Mouse (Mus musculus) embryonic facial prominence, embryonic 11.5 days (tissue): ENCODE measurements around the gene Slc22a23. TPM values are rescaled to one million over a fixed set of nuclear protein-coding genes. Genes with fewer than 3 reads are reported as not detected.

Experiments
- ATAC-seq: fragments of 200-750 bp; cut with Nextera tagmentation; replicated peaks from 2 replicates; pipeline ENCODE4 v1.8.0; 2017; ENCODE audit warnings: low read depth; ENCODE audit not compliant: insufficient number of reproducible peaks, low FRiP score, low TSS enrichment
- DNase-seq: peaks from one replicate; pipeline ENCODE4 v3.0.0-alpha.2; 2015; ENCODE audit warnings: low spot score
- H3K27ac ChIP-seq: fragments of 300-500 bp; sonication (generic); replicated peaks from 2 replicates; pipeline ENCODE4 v1.5.1; 2014; ENCODE audit warnings: mild to moderate bottlenecking, low read depth, low read length, control low read depth
- H3K27me3 ChIP-seq: fragments of 300-500 bp; sonication (generic); 2 replicates; pipeline ENCODE4 v1.6.1; 2014; ENCODE audit warnings: mild to moderate bottlenecking, low read length, moderate library complexity, mixed read lengths; ENCODE audit not compliant: control insufficient read depth, insufficient read depth
- H3K36me3 ChIP-seq: fragments of 300-500 bp; sonication (generic); replicated peaks from 2 replicates; pipeline ENCODE4 v1.6.1; 2014; ENCODE audit warnings: low read depth, mild to moderate bottlenecking, low read length, moderate library complexity, mixed read lengths; ENCODE audit not compliant: control insufficient read depth, insufficient read depth
- H3K4me1 ChIP-seq: fragments of 300-500 bp; sonication (generic); 2 replicates; pipeline ENCODE4 v1.6.1; 2014; ENCODE audit warnings: low read length, mixed read lengths; ENCODE audit not compliant: control insufficient read depth, insufficient read depth
- H3K4me2 ChIP-seq: fragments of 300-500 bp; sonication (generic); 2 replicates; pipeline ENCODE4 v1.6.1; 2014; ENCODE audit warnings: low read depth, mild to moderate bottlenecking, control low read depth, low read length, moderate library complexity
- H3K4me3 ChIP-seq: fragments of 300-500 bp; sonication (generic); 2 replicates; pipeline ENCODE4 v1.5.1; 2014; ENCODE audit warnings: low read depth, low read length, control low read depth
- H3K9ac ChIP-seq: fragments of 300-500 bp; sonication (generic); replicated peaks from 2 replicates; pipeline ENCODE4 v1.6.1; 2014; ENCODE audit warnings: mild to moderate bottlenecking, control low read depth, low read length
- H3K9me3 ChIP-seq: fragments of 300-500 bp; sonication (generic); replicated peaks from 2 replicates; pipeline ENCODE4 v1.6.1; 2016; ENCODE audit warnings: mild to moderate bottlenecking, low read length, inconsistent platforms, mixed read lengths; ENCODE audit not compliant: control insufficient read depth
- WGBS: fragments of 180-500 bp; shearing (Covaris S2); extraction: QIAGEN DNeasy Blood & Tissue Kit; methylation state at CpG from one replicate; pipeline ENCODE4 v1.1.7; 2014; 5-methylcytosine and 5-hydroxymethylcytosine counted together
- polyA plus RNA-seq: library from polyadenylated mRNA; unstranded; fragments of >200 nt; fragmentation: Nextera tagmentation; extraction: Ambion mirVana; gene quantifications from 2 replicates; pipeline ENCODE4 v1.2.1, GENCODE M21; 2014

Slc22a23 gene
- polyA plus RNA-seq, 1 experiment from 2014 or later, result 4.9 TPM

DNA sequence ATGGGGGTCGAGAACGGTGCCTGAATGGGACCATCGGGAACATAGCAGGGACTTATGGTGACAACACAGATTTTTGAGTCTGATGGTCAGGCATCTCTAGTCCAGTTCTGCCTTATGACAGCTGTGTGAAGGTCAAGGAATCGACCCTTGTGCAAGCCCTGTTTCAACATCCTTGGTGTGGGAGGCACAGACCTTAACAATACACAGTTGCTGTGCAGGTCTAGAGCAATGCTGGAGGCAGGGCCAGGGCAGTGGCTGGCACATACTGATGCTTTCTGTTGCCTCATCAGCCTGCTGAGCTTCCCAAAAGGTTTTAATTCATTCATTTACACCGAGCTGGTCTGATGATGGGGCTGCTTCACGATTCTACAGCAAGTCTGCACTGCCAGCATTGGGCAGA is 28.5 kb downstream of the Slc22a23 start:
- Histone ChIP-seq H3K9ac (no peak overlapping the region), H3K9me3 (no peaks in the 10 kb centered on the region), H3K4me2 (no peak overlapping the region), H3K27me3 (no peaks in the 10 kb centered on the region), H3K4me1 (no peaks in the 10 kb centered on the region), H3K4me3 (no peak overlapping the region), H3K36me3 (no peaks in the 10 kb centered on the region), H3K27ac (no peak overlapping the region)
- 87% methylated on average over 6 of the region's 6 CpGs for WGBS
- no peak for ATAC-seq
- DNase-seq, result no peak

DNA sequence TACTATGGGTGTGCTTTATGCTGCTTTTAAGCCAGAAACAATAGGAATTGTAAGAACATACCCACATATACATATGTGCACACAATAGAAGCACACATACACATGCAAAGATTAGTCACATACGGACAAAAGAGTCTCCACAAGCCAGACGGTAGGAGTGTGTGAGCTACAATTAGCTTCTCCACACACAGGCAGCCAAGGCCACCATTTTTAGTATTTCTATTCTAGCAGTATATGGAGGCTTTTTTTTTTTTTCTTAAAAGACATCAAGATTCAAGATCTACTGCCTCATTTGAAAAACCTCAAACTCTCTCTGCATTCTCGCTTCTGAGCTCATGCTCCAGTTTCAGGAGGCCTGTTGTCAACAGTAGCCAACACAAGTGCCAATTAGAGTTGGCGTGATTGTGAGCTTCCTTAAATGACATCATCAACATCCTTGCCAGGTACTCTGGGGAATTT is 31.9 kb downstream of the Slc22a23 start:
- H3K4me3 ChIP-seq, result no peak overlapping the region
- no peak overlapping the region for H3K4me2 ChIP-seq
- DNase-seq, result no peak
- no peaks in the 10 kb centered on the region for H3K36me3 ChIP-seq
- no peak for ATAC-seq
- H3K4me1 ChIP-seq, result no peaks in the 10 kb centered on the region
- no peaks in the 10 kb centered on the region for H3K27me3 ChIP-seq
- H3K9ac ChIP-seq, result no peak overlapping the region
- 70% methylated on average over 4 of the region's 4 CpGs for WGBS
- no peak overlapping the region for H3K27ac ChIP-seq
- H3K9me3 ChIP-seq, result no peaks in the 10 kb centered on the region

DNA sequence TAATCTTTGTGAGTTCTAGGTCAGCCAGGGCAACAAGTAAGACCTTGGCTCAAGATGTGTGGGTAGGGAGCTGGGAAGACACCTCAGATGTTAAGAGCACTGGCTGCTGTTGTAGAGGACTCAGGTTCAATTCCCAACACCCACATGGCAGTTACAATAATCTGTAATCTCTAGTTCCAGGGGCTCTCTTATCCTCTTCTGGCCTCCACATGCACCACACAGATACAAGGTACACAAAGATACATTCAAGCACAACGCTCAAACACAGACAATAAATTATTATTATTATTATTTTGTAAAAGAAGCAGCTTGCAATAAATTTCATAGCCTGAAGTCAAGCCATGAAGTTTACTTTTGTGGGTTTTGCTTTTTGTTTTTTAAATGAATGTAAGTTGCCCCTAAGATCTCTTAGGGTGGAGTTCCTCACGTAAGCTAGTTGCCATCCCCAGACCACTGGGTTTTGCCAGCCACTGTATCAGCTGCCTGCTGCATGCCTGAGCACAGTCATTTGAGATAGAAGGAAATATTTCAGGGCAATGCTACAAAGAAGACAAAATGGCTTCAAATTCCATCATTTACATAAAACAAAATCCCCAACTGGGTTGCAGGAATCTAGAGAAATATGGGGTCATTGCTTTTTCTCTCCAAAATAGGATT is 32.5 kb downstream of the Slc22a23 start:
- 93% methylated on average over 2 of the region's 2 CpGs for WGBS

DNA sequence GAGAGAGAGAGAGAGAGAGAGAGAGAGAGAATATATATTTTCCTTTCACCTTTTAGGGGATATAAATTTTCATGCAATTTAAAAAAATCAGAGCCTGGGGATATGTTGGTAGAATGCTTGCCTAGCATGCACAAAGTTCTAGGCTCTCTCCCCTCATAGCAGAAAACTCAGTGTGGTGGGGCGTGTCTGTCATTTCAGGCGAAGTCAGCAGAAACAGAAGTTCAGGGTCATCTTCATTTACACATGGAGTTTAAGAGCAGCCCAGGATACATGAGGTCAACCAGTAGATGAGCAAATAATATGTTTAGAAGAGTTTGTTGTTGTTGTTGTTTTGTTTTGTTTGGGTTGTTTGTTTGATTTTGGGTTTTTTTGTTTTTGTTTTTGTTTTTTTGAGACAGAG is 33.4 kb downstream of the Slc22a23 start:
- ATAC-seq (no peak), DNase-seq (no peak)
- WGBS, result 84% methylated on average over 2 of the region's 2 CpGs
- H3K27ac ChIP-seq, result no peak overlapping the region
- no peaks in the 10 kb centered on the region for H3K36me3 ChIP-seq
- H3K9me3 ChIP-seq, result no peaks in the 10 kb centered on the region
- H3K4me1 ChIP-seq, result no peaks in the 10 kb centered on the region
- no peaks in the 10 kb centered on the region for H3K27me3 ChIP-seq
- no peak overlapping the region for H3K4me3 ChIP-seq
- H3K9ac ChIP-seq, result no peak overlapping the region
- H3K4me2 ChIP-seq, result no peak overlapping the region

More for the DNA sequence above, 32.5 kb downstream of the Slc22a23 start:
- no peak overlapping the region for H3K4me3 ChIP-seq
- no peaks in the 10 kb centered on the region for H3K27me3 ChIP-seq
- no peak overlapping the region for H3K4me2 ChIP-seq
- no peaks in the 10 kb centered on the region for H3K36me3 ChIP-seq
- ATAC-seq (no peak), DNase-seq (no peak)
- no peak overlapping the region for H3K27ac ChIP-seq
- H3K9me3 ChIP-seq, result no peaks in the 10 kb centered on the region
- no peaks in the 10 kb centered on the region for H3K4me1 ChIP-seq
- H3K9ac ChIP-seq, result no peak overlapping the region

DNA sequence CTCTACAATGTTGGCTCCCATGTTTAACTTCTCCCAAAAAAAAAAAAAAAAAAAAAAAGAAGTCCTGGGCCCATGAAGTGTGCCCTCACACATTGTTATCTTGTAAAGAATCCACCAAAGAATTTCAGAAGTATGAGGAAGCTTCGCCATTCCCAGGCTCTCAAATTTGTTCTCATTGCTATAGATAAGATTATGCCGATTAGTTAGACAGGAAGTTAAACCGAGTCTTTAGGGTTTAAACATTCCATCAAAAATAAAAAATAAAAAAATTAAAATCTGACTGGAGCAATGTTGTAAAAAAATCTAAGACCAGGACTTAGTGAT is 36.4 kb downstream of the Slc22a23 start:
- Histone ChIP-seq H3K4me3 (no peak overlapping the region), H3K9ac (no peak overlapping the region), H3K36me3 (no peaks in the 10 kb centered on the region), H3K27me3 (no peaks in the 10 kb centered on the region), H3K4me2 (no peak overlapping the region), H3K27ac (no peak overlapping the region), H3K9me3 (no peaks in the 10 kb centered on the region), H3K4me1 (no peaks in the 10 kb centered on the region)
- DNase-seq (no peak), ATAC-seq (no peak)
- 87% methylated on average over 3 of the region's 3 CpGs for WGBS

DNA sequence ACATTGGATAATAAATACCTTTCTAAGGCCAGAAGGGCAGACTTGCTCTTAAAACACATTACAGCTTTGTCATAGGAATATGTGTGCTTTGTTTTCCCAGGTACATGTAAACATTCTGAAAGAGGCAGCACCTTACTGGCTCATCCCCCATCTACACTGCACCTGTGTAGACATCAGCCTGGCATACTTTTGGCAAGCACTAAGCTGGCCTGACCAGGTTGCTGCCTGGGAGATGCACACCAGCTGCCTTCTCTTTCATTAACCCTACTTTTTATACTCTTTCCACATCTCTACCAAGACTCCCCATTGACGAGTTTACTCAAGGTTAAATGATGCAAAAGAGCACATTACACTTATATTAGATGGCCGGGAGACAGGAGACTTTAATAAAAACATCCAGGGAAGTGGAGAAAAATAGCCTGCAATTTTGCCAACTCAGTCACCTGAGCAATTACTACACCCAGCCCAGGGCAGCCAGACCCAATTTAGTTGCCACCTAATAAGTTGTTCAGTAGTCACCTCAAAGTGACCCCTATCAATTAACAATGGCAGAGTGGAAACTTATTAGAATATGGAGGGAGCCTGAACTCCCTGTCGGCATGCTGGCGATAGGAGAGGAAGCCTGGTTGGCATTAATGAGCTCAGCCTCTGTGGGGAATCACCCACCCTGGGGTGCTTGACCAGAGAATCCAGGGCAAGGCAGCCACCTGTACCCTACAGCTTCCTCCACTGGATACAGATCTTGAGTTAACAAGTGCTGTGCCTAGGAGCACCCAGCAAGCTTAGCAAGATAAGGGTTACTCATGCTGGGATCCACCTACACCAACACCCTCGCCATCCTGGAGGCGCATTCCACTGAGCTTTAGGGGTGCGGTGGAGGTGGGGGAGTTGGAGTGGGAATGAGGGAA is 37.0 kb downstream of the Slc22a23 start:
- WGBS, result 62% methylated on average over 7 of the region's 7 CpGs
- no peak for ATAC-seq
- Histone ChIP-seq H3K27ac (no peak overlapping the region), H3K4me2 (no peak overlapping the region), H3K36me3 (no peaks in the 10 kb centered on the region), H3K4me1 (no peaks in the 10 kb centered on the region), H3K4me3 (no peak overlapping the region), H3K9me3 (no peaks in the 10 kb centered on the region), H3K27me3 (no peaks in the 10 kb centered on the region), H3K9ac (no peak overlapping the region)
- no peak for DNase-seq

DNA sequence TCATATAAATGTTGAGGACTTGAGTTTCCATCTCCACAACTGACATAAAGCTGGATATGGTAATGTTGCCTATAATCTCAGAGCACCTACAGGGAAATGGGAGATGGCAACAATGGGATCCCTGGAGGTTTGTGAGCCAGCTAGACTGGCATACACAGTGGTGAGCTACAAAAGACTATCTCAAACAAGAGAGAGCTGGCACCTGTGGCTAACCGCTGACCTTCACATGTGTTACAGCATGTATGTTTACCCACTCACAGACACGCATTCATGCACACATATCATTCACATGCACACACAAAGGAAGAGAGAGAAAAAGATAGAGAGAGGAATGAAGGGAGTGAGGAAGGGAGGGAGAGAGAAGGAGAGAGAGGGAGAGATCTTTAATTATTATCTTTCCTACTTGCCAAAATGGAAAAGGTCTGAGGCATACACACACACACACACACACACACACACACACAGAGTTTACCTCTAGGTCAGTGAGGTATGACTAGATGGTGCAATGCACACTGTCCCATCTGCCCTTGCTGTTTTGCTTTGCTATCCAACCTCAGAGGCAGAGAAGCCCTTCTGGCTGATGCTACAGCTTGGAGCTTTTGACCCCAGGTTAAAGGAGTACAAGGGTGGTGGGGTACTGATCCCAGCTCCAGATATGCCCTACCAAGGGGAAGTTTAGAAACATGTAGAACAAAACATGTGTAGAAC is 38.9 kb downstream of the Slc22a23 start:
- Histone ChIP-seq H3K9ac (no peak overlapping the region), H3K4me2 (no peak overlapping the region), H3K4me3 (no peak overlapping the region), H3K4me1 (no peaks in the 10 kb centered on the region), H3K9me3 (no peaks in the 10 kb centered on the region), H3K27ac (no peak overlapping the region), H3K27me3 (no peaks in the 10 kb centered on the region), H3K36me3 (no peaks in the 10 kb centered on the region)
- ATAC-seq, result no peak
- 95% methylated on average over 2 of the region's 2 CpGs for WGBS
- no peak for DNase-seq

DNA sequence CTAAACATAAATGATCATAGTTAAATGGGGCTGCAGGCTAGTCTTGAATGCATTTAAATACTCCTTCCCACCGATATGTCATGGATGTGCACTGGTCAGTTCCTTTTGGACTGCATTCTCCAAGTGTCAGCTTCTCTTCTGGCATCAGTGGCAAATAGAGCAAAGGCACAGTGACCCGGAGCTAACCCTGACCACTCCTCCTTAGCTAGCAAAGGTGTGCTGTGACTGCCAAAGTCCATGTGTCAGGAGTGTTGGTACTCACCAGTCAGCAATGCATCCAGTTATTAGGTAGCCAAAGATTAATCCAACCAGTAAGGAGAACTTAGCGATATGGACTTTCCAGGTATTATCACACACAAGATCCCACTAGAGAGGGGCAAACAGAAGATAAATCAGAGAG is 40.1 kb downstream of the Slc22a23 start:
- no peak overlapping the region for H3K4me3 ChIP-seq
- no peak for ATAC-seq
- H3K9ac ChIP-seq, result no peak overlapping the region
- no peak overlapping the region for H3K27ac ChIP-seq
- no peaks in the 10 kb centered on the region for H3K4me1 ChIP-seq
- 89% methylated on average over 3 of the region's 3 CpGs for WGBS
- DNase-seq, result no peak
- H3K27me3 ChIP-seq, result no peaks in the 10 kb centered on the region
- no peak overlapping the region for H3K4me2 ChIP-seq
- no peaks in the 10 kb centered on the region for H3K36me3 ChIP-seq
- H3K9me3 ChIP-seq, result no peaks in the 10 kb centered on the region
